Mouse (Mus musculus) heart, postnatal 25 days (tissue): ENCODE measurements around the gene Slc2a1. TPM values are rescaled to one million over a fixed set of nuclear protein-coding genes. Genes with fewer than 3 reads are reported as not detected.

Experiments used
- DNase-seq: peaks from one replicate; pipeline ENCODE4 v3.0.0; 2022; ENCODE audit warnings: low spot score
- intact Hi-C: fragments of 180-260 bp; cut with DNase I; formaldehyde crosslinking; loops from one replicate; pipeline ENCODE4 v1.15.1; 2025
- total RNA-seq, 2 experiments: library from RNA; stranded (reverse); gene quantifications; 2 replicates each; pipeline ENCODE4 v1.2.3; 2021

Slc2a1 gene
- total RNA-seq, 2 experiments from 2014 or later = 7.3 to 8.0 TPM

DNA sequence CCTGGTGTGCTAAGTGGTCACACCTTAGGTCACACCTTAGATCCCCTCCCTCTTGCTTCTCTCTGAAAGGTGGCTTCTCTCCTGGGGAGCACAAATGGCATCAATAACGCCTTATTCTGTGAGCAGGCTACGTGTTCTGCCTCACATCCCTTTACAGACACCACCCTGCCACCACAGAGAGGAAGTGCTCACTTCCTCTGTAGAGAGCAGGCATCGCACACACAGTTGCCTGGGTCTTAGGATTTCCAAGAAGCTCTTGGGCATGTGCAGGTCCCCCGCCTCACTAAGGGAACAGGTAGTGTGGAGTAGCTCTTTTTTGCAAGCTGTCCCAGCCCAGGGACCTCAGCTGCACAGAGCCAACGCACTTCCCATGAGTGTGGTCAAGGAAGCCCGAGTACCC is 18.7 kb downstream of the Slc2a1 start:
- no peak for DNase-seq
- intact Hi-C loops = no loop called here

DNA sequence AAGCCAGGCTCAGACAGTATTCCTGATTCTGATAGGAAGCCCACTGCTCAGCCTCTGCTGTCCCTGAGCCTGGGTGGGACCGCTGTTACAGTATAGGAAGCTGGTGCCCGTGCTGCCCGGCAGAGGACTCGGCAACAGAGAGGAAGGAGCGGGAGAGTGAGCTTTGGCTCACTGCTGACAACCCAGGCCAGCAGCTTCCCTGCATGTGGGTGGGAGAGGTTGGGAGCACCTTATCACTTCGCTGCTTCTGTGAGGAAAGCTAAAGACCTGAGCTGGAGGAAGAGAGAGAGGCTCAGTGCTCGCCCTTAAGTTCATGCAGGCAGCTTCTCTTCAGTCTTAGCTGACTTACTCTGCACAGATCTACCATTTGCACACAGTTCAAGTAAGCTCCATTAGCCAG is 20.0 kb downstream of the Slc2a1 start:
- intact Hi-C loops = no loop called here
- no peak for DNase-seq

DNA sequence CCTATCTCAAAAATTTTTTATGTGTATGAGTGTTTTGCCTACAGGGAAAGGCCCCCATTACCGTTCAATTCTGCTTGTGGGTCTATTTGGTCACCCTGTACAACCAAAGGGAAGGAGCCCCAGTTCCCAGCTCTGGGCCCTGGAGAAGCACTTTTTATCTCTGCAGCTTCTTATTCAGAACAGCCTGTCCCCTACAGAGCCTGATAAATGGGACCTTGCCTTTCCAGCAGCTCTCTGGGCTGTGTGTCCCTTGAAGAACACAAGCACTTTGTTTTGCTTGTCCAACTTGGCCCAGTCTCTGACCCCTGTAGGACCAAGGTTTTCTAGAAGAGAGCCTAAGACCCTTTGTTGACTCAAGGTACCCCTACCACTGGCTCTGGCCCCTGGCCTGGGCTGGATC is 20.6 kb downstream of the Slc2a1 start:
- intact Hi-C loops = no loop called here
- no peak for DNase-seq

DNA sequence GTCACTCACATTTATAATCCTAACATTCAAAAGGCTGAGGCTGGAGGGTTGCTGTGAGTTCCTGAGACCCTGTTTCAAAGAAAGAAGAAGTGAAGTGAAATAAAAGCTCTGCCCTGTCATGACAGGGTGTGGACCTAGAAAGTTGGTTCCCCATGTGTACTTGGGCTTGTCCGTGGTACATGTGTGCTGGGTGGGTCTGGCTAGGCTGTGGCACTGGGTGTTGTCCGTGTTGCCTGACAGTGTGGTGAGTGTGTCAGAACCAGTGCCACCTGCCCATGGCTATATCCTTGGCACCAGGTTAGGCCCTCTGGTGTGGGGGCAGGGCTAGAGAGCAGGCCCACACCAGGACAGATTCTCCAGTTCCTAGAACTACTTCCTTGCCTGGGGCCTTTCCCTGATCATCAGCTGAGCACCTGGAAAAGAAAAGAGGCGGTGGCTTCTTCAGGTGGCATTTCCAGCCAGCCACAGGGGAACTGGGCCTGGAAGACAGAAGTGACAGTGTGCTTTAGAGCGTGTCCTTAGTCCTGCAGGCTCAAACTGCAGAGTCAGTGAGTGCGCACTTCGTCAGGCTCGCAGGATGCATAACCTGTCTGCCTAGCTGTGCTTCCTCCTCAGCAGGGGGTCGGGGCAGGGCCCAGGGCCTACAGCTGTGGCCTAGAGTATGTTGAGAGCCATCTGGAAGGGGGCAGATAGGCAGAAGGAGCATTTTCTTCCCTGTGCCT is 22.8 kb downstream of the Slc2a1 start:
- DNase-seq = no peak
- intact Hi-C loops = no loop called here

DNA sequence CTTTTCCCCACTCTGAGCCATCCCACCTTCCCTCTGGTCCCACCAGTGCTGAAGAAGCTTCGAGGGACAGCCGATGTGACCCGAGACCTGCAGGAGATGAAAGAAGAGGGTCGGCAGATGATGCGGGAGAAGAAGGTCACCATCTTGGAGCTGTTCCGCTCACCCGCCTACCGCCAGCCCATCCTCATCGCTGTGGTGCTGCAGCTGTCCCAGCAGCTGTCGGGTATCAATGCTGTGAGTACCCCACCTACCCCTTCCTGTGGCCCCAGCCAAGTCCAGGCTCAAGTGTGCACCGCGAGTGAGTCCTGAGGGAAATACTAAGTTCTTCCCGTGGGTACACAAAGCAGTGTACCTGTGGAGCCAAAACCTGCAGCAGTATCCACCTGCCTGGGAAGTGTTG is 24.8 kb downstream of the Slc2a1 start:
- no peak for DNase-seq
- intact Hi-C loops = no loop called here

DNA sequence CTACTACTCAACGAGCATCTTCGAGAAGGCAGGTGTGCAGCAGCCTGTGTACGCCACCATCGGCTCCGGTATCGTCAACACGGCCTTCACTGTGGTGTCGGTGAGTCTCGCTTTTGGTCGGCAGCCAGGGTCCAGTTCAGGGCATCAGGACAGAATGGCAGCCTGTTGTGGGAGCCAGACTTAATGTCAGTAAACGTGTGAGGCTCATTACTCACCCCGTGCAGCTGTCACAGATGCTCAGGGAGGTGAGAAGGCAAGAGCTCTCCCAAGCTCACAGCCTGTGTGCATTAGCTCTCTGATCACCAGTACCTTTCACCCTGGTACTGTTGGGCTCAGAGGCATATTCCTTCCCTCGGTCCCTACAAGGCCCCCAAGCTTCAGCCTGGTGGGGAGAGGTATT is 25.3 kb downstream of the Slc2a1 start:
- intact Hi-C loops = no loop called here
- DNase-seq = no peak

DNA sequence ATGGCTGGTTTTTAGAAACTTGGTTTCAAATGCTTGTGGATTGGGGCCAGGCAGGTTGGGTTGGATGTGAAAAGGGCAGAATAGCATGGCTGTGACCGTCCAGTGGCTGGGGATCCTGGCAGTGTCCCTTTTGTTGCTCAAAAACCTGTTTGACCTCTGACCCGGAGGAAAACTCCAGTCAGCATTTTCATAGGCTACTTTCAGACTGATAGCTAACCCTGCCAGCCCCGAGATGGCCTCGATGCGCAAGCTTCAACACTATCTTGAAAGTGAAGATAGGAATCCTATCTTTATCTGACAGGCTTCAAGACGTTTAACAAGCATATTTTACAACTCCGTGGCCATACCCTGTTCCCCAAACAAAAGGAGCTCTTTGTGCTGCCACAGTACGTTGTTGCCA is 28.8 kb downstream of the Slc2a1 start:
- intact Hi-C loops = no loop called here
- no peak for DNase-seq

DNA sequence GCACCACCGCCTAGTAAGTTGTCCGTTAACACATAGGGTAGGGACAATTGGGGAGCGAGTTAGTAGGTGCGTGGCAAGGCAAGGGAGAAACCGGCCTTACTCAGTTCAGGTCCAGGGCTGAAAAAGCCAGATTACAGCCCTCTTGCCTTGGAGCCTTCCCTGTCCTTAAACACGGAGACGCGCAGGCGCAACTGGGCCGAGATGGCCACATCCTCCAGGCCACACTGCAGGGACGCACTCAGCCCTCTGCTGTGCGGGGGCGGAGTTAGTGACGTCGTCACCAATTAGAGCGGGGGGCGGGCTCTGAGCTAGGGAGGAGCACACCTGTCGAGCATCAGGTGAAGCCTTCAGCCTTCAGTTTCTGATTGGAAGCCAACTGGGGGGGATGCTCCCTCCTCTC is 29.7 kb downstream of the Slc2a1 start:
- intact Hi-C loops = no loop called here
- no peak for DNase-seq

DNA sequence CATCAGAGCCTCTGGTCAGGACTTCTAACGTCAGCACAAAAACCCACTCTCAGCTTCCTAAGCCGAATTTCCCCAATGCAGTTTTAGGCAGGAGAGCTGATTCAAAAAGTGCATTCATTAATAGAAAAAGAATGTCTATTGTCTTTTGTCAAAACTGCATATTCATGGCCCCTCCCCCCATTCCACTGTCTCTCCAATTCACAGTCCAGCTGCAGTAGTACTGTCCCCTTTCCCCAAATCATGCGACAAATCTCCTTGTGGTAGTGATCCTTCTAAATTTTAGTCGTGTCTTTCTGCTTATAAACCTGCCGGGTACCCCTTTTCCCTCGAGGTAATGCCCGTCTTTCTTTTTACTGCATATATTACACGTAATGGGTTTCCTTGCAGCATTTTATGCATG is 30.3 kb downstream of the Slc2a1 start:
- intact Hi-C loops = no loop called here
- DNase-seq = no peak

DNA sequence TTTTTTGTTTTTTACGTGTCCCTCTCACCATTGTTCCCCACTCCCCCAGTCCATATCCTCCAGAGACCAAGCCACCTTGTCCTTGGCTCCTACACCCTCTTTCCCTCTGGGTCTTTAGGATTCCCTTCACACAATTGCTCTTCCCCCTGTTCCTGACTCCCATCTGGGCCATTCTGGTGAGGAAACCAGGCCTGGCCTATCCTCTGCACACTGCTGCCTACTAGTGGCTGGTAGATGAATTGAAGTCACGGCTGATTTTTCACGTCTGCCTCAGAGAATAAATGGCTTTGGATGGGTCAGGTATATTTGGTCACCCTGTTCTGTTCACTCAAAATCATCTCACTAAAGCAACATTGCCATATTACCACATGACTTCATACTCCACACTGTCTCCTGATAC is 31.6 kb downstream of the Slc2a1 start:
- DNase-seq = no peak
- intact Hi-C loops = loop anchor here (2.0 kb wide), 1 partner anchor 135 kb away; no protein-coding TSS in a partner anchor

DNA sequence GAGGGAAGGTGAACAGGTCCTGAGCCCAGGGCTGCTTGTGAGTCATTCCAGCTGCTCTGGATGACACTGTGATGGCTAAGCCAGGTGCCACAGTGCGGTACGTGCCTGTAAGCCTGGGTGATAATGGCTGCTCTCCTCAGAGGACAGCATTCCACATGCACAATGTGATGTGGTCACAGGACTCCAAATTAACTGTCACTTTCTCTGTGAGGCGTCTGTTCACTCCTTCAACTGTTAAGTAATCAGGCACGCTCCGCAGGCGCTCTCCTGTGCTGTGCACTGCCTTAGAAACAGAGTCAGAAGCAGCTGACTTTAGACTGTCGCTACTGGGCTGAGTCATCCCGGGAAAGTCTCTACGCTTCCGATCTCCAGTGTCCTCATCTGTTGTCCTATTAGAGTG is 32.7 kb downstream of the Slc2a1 start:
- no peak for DNase-seq
- intact Hi-C loops = loop anchor here (2.0 kb wide), 1 partner anchor 136 kb away; no protein-coding TSS in a partner anchor

DNA sequence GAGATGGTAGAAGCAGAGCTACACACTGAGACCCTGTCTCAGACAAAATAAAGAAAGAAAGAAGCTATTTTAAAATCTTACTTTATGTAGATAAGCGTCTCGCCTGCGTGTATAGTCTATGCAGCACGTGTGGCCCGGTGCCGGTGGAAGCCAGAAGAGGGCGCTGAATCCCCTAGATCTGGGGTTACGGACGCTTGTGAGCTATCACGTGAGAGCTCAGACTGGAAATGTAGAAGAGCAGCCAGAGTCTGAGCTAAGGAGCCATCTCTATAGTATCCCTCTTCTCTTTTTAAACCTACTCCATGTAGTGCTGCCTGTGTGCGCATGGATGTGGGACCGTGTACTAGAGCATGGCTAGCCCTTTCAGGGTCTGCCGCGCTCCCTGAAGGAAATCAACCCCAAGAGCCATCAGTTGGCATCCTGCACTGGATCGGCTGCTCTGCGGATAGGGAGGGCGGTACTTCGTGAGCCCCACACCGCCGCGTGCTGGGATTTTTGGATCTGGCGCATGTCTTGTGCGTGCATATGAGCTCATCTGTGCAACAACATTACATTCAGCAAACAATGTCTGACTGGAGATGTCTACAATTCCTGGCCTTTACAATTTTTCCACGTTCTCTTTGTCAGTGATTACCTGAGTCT is 33.8 kb downstream of the Slc2a1 start:
- DNase-seq = no peak
- intact Hi-C loops = no loop called here

DNA sequence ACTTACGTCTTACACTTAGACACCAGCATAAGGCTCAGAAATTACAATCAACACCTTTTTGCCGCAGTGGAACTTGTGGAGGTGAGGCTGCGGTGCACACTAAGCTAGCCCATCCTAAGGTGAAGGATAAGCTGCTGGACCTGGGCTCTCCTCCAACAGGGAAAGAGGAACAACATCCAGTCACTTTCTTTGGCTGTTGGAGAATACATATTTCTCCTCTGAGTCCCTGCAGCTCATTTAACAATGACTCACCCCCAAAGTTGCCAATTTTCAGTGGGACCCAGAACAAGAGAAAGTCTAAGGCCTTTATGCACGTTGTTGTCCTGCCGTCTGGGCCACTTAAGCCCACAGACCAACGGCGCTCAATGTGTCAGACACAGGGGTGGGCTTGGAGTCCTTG is 38.3 kb downstream of the Slc2a1 start:
- no peak for DNase-seq
- intact Hi-C loops = no loop called here

DNA sequence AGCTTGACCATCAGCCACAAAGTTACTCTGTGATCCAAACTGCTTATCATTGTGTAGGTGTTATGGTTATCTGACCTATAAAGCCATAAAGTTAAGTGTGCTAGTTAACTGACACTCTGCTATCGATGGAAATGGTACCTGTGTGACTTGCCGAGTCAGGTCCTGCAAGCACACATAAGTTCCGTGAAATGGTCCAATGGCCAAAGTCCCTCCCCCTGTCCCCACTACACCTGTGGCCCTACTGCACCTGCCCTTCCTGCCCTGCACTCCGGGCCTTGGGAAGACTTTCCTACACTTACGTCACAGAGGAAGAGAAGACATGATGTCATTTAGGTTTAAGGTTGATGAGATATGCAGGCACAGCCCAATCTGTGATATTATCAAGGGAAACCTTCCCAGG is 38.8 kb downstream of the Slc2a1 start:
- intact Hi-C loops = no loop called here
- DNase-seq = no peak

DNA sequence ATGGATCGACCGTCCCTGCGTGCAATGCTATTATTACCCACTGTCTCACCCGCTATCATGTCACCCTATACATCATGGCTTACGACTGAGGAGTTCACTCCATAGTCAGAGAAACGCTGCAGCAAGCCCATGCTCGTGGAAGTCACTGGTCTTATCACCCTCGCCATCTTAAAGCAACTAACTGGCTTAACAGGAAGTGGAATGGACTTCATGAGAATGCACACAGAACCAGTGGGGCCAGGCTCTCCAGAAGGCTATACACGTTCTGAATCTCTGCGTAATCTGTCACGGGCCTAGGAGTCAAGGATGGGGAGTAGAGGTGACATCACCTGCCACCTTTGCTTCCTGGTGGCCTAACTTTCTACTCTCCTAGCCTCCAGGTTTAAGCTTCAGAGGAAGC is 40.2 kb downstream of the Slc2a1 start:
- intact Hi-C loops = no loop called here

DNA sequence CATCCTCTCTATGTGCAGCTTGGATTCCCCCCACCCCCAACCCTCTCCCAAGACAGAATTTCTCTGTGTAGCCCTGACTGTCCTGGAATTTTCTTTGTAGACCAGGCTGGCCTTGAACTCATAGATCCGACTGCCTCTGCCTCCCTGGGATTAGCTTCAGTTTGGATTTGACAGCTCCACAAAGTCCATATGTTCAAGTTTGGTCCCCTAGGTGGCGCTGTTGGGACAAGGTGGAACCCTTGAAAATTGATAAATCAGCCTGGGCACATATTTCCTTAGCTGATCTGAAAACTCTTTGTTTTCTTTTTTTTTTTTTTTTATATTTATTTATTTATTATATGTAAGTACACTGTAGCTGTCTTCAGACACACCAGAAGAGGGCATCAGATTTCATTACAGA is 48.7 kb downstream of the Slc2a1 start:
- no peak for DNase-seq
- intact Hi-C loops = no loop called here

More for the DNA sequence above, 40.2 kb downstream of the Slc2a1 start:
- no peak for DNase-seq

DNA sequence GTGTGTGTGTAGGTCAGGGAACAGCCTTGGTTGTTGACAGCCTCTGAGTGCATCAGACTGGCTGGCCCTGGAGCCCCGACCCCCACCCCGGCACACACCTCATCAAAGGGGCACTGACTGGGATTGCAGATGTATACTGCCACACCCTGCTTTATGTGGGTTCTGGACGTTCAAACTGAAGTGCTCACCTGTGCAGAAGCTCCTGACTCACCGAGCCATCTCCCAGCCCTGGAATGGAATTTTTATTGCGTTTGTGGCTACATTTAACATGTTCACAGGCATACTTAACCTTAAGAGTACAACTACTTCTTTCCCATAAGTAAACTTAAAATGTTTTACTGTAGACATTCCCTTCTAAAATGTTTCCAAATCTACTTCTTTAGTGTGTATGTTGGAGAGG is 49.4 kb downstream of the Slc2a1 start:
- intact Hi-C loops = no loop called here
- DNase-seq = no peak

DNA sequence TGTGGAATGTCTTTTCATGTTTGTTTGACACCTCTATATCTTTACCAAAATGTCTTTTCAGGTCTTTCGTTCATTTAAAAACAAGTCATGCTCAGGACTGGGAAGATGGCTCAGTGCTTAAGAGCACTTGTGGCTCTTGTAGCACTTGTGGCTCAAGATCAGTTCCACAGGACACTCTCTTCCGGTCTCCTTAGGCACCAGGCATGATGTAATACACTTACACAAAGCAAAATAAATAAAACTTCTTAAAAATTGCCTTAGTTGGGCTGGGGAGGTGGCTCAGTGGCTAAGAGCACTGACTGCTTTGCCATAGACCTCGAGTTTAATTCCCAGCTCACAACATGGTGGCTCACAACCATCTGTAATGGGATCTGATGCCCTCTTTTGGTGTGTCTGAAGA is 52.8 kb downstream of the Slc2a1 start:
- DNase-seq = no peak
- intact Hi-C loops = no loop called here

DNA sequence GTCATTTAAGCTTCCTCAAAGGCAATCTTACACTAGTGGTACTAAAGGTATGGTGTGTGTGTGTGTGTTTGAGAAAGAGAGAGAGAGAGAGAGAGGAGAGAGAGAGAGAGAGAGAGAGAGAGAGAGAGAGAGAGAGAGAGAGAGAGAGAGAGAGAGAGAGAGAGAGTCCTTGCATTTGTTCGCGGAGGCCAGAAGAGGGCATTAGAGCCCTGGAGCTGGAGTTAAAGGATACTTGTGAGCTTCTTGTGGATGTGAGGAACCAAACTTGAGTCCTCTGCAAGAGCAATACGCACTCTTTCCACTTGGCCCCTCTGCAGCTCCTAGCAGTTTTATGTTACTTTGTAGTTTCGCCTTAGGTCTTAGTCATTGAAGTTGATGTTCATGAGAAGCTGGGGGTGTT is 54.5 kb downstream of the Slc2a1 start:
- intact Hi-C loops = no loop called here
- DNase-seq = no peak

DNA sequence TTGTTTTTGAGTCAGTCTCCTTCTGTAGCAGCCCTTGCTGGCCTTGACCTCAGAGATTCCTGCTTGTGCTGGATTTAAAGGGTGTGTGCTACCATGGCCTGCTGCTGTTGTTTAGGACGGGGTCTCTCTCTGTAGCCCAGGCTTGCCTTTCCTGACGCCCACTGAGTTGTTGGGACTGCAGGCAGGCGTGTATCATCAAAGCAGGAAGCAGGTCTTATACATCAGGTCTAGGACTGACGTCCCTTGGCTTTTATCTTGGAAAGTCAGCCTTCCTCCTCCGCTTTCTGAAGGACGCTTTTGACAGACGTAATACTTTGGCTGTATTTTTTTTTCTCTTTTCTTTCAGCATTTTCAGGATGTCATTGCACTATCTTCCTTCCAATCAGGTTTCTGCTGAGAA is 57.4 kb downstream of the Slc2a1 start:
- no peak for DNase-seq
- intact Hi-C loops = loop anchor here (5.0 kb wide), 1 partner anchor 36 kb away; no protein-coding TSS in a partner anchor

DNA sequence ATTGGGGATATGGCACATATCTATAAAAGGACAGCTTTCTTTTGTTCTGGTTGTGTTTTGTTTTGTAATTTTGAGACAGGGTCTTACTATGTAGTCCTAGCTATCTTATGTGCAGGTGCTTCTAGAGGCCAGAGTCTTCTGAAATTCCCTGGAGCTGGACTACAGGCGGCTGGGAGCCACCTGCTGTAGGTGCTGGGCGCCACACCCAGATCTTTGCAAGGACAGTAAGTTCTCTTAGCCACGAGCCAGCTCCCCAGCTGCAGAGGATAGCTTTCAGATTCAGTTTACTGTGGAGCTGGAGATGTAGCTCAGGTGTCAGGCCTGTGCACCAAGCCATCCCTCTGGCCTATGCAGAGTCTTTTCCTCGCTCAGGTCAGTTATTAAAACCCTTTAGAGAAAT is 58.6 kb downstream of the Slc2a1 start:
- intact Hi-C loops = loop anchor here (1.0 to 5.0 kb wide), 2 partner anchors 35 to 162 kb away; no protein-coding TSS in a partner anchor
- DNase-seq = no peak

DNA sequence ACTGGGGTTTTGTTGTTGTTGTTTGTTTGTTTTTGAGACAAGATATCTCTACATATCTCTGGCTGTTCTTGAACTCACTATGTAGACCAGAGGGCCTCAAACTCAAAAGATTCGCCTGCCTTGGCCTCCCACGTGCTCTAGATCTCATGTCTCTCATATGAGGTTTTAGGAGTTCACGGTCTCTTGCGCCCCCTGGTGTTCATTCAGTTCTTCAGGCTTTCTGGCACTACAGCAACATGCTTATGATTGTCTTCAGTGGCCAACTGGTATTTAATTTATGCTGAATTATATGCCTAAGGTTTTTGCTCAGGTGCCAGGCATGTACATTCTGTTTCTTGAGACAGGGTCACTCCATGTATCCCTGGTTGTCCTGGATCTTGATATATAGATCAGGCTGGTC is 59.2 kb downstream of the Slc2a1 start:
- no peak for DNase-seq
- intact Hi-C loops = loop anchor here (1.0 to 5.0 kb wide), 2 partner anchors 35 to 162 kb away; no protein-coding TSS in a partner anchor
